Mouse (Mus musculus) heart, embryonic 15.5 days (tissue): ENCODE data around the gene Tmub1. TPM values are rescaled to one million over a fixed set of nuclear protein-coding genes. Genes with fewer than 3 reads are reported as not detected.
"Not testable (repeated sequence)": the region's sequence is repeated elsewhere in the genome, so short reads cannot be mapped to it uniquely, and the experiment has no call there.

Source experiments
- ATAC-seq: fragments of 200-750 bp; cut with Nextera tagmentation; replicated peaks from 2 replicates; pipeline ENCODE4 v1.8.0; 2017; ENCODE audit warnings: low read depth, moderate TSS enrichment; ENCODE audit not compliant: insufficient number of reproducible peaks, insufficient read depth, low FRiP score
- H3K27ac ChIP-seq: fragments of 300-500 bp; sonication (generic); 2 replicates; pipeline ENCODE4 v1.5.1; 2015; ENCODE audit warnings: mild to moderate bottlenecking, inconsistent platforms
- H3K27me3 ChIP-seq: fragments of 300-500 bp; sonication (generic); 2 replicates; pipeline ENCODE4 v1.6.1; 2015; ENCODE audit warnings: inconsistent platforms
- H3K36me3 ChIP-seq: fragments of 300-500 bp; sonication (generic); 2 replicates; pipeline ENCODE4 v1.6.1; 2015; ENCODE audit warnings: mild to moderate bottlenecking, inconsistent platforms
- H3K4me1 ChIP-seq: fragments of 300-500 bp; sonication (generic); replicated peaks from 2 replicates; pipeline ENCODE4 v1.6.1; 2015; ENCODE audit warnings: inconsistent platforms
- H3K4me2 ChIP-seq: fragments of 300-500 bp; sonication (generic); 2 replicates; pipeline ENCODE4 v1.6.1; 2015; ENCODE audit warnings: inconsistent platforms, mild to moderate bottlenecking, moderate library complexity
- H3K4me3 ChIP-seq: fragments of 300-500 bp; sonication (generic); 2 replicates; pipeline ENCODE4 v1.5.1; 2015; ENCODE audit warnings: mild to moderate bottlenecking, inconsistent platforms
- H3K9ac ChIP-seq: fragments of 300-500 bp; sonication (generic); 2 replicates; pipeline ENCODE4 v1.6.1; 2015; ENCODE audit warnings: mild to moderate bottlenecking, inconsistent platforms
- H3K9me3 ChIP-seq: fragments of 300-500 bp; sonication (generic); replicated peaks from 2 replicates; pipeline ENCODE4 v1.6.1; 2016; ENCODE audit warnings: inconsistent platforms
- WGBS: fragments of 180-500 bp; shearing (Covaris S2); methylation state at CpG from one replicate; pipeline ENCODE4 v1.1.7; 2015; ENCODE audit warnings: mixed read lengths; 5-methylcytosine and 5-hydroxymethylcytosine counted together
- polyA plus RNA-seq: library from polyadenylated mRNA; unstranded; fragments of >200 nt; fragmentation: Nextera tagmentation; extraction: Ambion mirVana; gene quantifications from 2 replicates; pipeline ENCODE4 v1.2.1, GENCODE M21; 2015

The Tmub1 gene
- polyA plus RNA-seq, 1 experiment from 2014 or later = 17.0 TPM

- H3K36me3 ChIP-seq = peaks cover 27% of the 10 kb centered on the region
- no peak overlapping the region for H3K27ac ChIP-seq
- ATAC-seq = no peak
- peaks cover 8% of the 10 kb centered on the region for H3K4me1 ChIP-seq
- 81% methylated on average over 6 of the region's 6 CpGs for WGBS
- H3K9ac ChIP-seq = no peak overlapping the region
- no peak overlapping the region for H3K4me2 ChIP-seq
- no peak overlapping the region for H3K4me3 ChIP-seq
- no peaks in the 10 kb centered on the region for H3K27me3 ChIP-seq
- no peaks in the 10 kb centered on the region for H3K9me3 ChIP-seq
These were observed 42.9 kb downstream of the Tmub1 start for GRCm38 (mm10) chr5:24404594-24405360.

DNA sequence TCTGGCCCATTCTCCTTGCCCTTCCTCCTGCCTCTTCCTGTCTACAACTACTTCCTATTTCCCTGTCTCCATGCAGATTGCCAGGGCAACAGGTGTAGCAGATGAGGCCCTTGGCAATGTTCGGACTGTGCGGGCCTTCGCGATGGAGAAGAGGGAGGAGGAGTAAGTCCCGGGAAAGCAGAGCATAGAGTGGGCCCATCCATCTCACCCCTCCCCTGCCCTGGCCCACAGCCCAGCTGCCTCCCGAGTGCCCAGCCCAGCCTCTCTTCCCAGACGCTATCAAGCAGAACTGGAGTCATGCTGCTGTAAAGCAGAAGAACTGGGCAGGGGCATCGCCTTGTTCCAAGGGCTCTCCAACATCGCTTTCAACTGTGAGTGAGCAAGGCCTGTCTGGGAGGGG, 45.7 kb downstream of the Tmub1 start:
- 49% methylated on average over 9 of the region's 9 CpGs for WGBS
- peaks cover 21% of the 10 kb centered on the region for H3K36me3 ChIP-seq

DNA sequence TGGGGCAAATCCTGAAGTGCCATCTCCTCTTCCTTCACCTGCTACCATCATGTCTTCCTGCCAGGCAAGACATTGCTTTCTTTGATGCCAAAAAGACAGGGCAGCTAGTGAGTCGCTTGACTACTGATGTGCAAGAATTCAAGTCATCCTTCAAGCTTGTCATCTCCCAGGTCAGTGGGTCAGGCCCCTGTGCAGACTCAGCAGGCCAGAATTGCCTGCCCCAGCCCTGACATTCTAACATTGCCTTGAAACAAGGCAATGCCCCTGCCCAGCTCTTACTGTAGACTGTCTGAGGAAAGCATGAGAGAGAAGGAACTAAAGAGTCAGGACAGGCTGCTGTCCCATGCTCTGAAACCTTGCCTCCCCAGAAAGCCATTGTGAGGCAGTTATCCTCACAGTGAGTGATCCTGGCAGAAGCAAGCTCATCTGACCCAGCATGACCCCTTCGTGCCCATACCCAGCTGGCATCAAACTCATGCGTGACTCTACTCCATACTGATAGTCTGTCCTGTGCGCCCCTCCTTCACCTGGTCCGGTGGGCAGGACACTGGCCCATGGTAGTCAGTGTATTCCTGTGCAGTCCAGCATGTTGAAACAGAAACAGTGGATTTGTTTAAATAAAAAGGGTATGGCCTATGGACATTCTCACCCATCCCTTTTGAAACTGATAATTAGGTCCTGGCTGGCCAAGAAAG, 46.6 kb downstream of the Tmub1 start:
- Histone ChIP-seq H3K36me3 (peaks cover 21% of the 10 kb centered on the region), H3K4me2 (no peak overlapping the region), H3K4me3 (no peak overlapping the region), H3K4me1 (peaks cover 5% of the 10 kb centered on the region), H3K27me3 (no peaks in the 10 kb centered on the region), H3K9ac (no peak overlapping the region), H3K9me3 (no peaks in the 10 kb centered on the region), H3K27ac (no peak overlapping the region)
- WGBS = 89% methylated on average over 5 of the region's 5 CpGs
- no peak for ATAC-seq

More for the DNA sequence above, 45.7 kb downstream of the Tmub1 start:
- H3K4me1 ChIP-seq = peaks cover 5% of the 10 kb centered on the region
- no peaks in the 10 kb centered on the region for H3K27me3 ChIP-seq
- H3K9ac ChIP-seq = no peak overlapping the region
- no peak overlapping the region for H3K4me3 ChIP-seq
- no peak overlapping the region for H3K27ac ChIP-seq
- H3K9me3 ChIP-seq = no peaks in the 10 kb centered on the region
- ATAC-seq = no peak; the same call in 1 of the 2 replicates
- no peak overlapping the region for H3K4me2 ChIP-seq

DNA sequence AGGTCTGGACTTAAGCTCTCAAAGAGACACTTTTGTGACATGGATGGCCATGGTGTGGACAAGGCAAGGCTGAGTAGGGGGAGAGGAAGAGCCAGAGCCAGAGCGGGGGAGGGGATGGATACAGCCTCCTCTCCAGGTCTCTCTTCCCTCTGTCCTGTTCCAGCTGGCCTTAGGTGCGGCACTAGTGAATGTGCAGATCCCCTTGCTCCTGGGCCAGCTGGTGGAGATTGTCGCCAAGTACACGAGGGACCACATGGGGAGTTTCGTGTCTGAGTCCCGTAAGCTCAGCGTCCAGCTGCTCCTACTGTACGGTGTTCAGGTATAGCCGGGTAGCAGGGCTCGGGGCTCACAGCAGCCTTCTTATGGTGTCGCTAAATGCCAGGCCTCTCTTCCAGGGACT, 47.3 kb downstream of the Tmub1 start:
- Histone ChIP-seq H3K4me2 (no peak overlapping the region), H3K27ac (no peak overlapping the region), H3K4me3 (no peak overlapping the region), H3K36me3 (peaks cover 21% of the 10 kb centered on the region), H3K9me3 (no peaks in the 10 kb centered on the region), H3K4me1 (peaks cover 5% of the 10 kb centered on the region), H3K27me3 (no peaks in the 10 kb centered on the region), H3K9ac (no peak overlapping the region)
- WGBS = 90% methylated on average over 11 of the region's 11 CpGs
- no peak for ATAC-seq

DNA sequence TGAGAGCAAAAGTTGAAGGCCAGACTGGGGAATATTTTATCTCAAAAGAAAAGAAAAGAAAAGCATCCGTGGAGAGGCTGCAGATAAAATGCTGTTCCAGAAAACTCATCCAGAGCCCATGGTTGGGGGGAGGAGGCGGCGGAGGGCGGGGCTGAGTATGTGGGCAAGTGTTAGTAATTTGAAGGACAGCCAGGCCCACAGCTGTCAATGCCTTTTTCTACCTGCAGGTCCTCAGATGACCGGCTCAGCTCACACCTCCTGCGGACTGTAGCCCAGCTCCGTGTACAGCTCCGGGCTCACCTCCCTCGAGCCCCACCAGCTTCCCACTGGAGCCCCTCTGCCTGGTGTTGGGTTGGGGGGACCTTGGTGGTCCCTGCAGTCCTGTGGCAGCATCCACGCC, 48.0 kb downstream of the Tmub1 start:
- ATAC-seq = no peak
- Histone ChIP-seq H3K4me3 (no peak overlapping the region), H3K9me3 (no peaks in the 10 kb centered on the region), H3K27me3 (no peaks in the 10 kb centered on the region), H3K27ac (no peak overlapping the region), H3K36me3 (peaks cover 21% of the 10 kb centered on the region), H3K4me2 (no peak overlapping the region), H3K9ac (no peak overlapping the region), H3K4me1 (peaks cover 10% of the 10 kb centered on the region)
- 80% methylated on average over 10 of the region's 10 CpGs for WGBS

GRCm38 (mm10) chr5:24396254-24396653, 51.4 kb downstream of the Tmub1 start:
- not testable (repeated sequence) for H3K4me2 ChIP-seq, H3K27me3 ChIP-seq, ATAC-seq, H3K9me3 ChIP-seq, H3K4me3 ChIP-seq, H3K36me3 ChIP-seq, H3K9ac ChIP-seq, H3K27ac ChIP-seq
- 81% methylated on average over 6 of the region's 6 CpGs for WGBS
- H3K4me1 ChIP-seq = peaks cover 14% of the 10 kb centered on the region

Other genes starting within 250 kb of the Tmub1 start
- gene Kcnh2, start 96.2 kb downstream of the Tmub1 start, polyA plus RNA-seq = 21.0 and 27.2 TPM in 2 replicates
- 27.9 and 30.6 TPM in 2 replicates for gene Nos3, start 83.0 kb downstream of the Tmub1 start, polyA plus RNA-seq
- gene Atg9b, start 55.7 kb downstream of the Tmub1 start, polyA plus RNA-seq = 0.81 and 1.6 TPM in 2 replicates
- 54.4 and 70.1 TPM in 2 replicates for gene Abcb8, start 54.2 kb downstream of the Tmub1 start, polyA plus RNA-seq
- gene Asic3, start 34.5 kb downstream of the Tmub1 start, polyA plus RNA-seq = not detected in 2 replicates
- gene Cdk5, start 24.3 kb downstream of the Tmub1 start, polyA plus RNA-seq = 27.5 and 32.5 TPM in 2 replicates
- gene Slc4a2, start 24.0 kb downstream of the Tmub1 start, polyA plus RNA-seq = 25.6 and 30.6 TPM in 2 replicates
- 173 and 188 TPM in 2 replicates for gene Fastk, start 2.6 kb downstream of the Tmub1 start, polyA plus RNA-seq
- 27.9 and 35.7 TPM in 2 replicates for gene Agap3, start 4.3 kb upstream of the Tmub1 start, polyA plus RNA-seq
- gene Gbx1, start 79.3 kb upstream of the Tmub1 start, polyA plus RNA-seq = not detected in 2 replicates
- gene Asb10, start 93.1 kb upstream of the Tmub1 start, polyA plus RNA-seq = 7.0 and 7.4 TPM in 2 replicates
- gene 4931409K22Rik, start 109.0 kb upstream of the Tmub1 start, polyA plus RNA-seq = 0.09 TPM in 1 of 2 replicates, not detected in the other
- 55.7 and 71.7 TPM in 2 replicates for gene Abcf2, start 129.6 kb upstream of the Tmub1 start, polyA plus RNA-seq
- gene Chpf2, start 138.9 kb upstream of the Tmub1 start, polyA plus RNA-seq = 13.1 and 18.5 TPM in 2 replicates
- gene Smarcd3, start 176.6 kb upstream of the Tmub1 start, polyA plus RNA-seq = 50.9 and 57.2 TPM in 2 replicates
- gene Nub1, start 237.7 kb upstream of the Tmub1 start, polyA plus RNA-seq = 21.6 and 28.2 TPM in 2 replicates